Mouse (Mus musculus) forebrain, postnatal 0 days (tissue): Measurements from ENCODE around the gene Pde4d. TPM values are rescaled to one million over a fixed set of nuclear protein-coding genes. Genes with fewer than 3 reads are reported as not detected.

ENCODE experiments used
- ATAC-seq: fragments of 200-750 bp; cut with Nextera tagmentation; 2 replicates; pipeline ENCODE4 v1.8.0; 2017; ENCODE audit warnings: mild to moderate bottlenecking, moderate library complexity
- DNase-seq: peaks from one replicate; pipeline ENCODE4 v3.0.0-alpha.2; 2015
- H3K27ac ChIP-seq: fragments of 300-500 bp; sonication (generic); 2 replicates; pipeline ENCODE4 v1.5.1; 2014; ENCODE audit warnings: low read depth, mild to moderate bottlenecking, antibody characterized with exemption, low read length, moderate library complexity, mixed read lengths
- H3K27me3 ChIP-seq: fragments of 300-500 bp; sonication (generic); 2 replicates; pipeline ENCODE4 v1.6.1; 2014; ENCODE audit warnings: mild to moderate bottlenecking, low read length, mixed read lengths; ENCODE audit not compliant: insufficient read depth
- H3K36me3 ChIP-seq: fragments of 300-500 bp; sonication (generic); 2 replicates; pipeline ENCODE4 v1.6.1; 2014; ENCODE audit warnings: mild to moderate bottlenecking, moderate library complexity; ENCODE audit not compliant: insufficient read depth
- H3K4me1 ChIP-seq: fragments of 300-500 bp; sonication (generic); 2 replicates; pipeline ENCODE4 v1.6.1; 2014; ENCODE audit warnings: antibody characterized with exemption; ENCODE audit not compliant: insufficient read depth
- H3K4me2 ChIP-seq: fragments of 300-500 bp; sonication (generic); 2 replicates; pipeline ENCODE4 v1.6.1; 2014; ENCODE audit warnings: low read depth, mild to moderate bottlenecking, moderate library complexity
- H3K4me3 ChIP-seq: fragments of 300-500 bp; sonication (generic); 2 replicates; pipeline ENCODE4 v1.5.1; 2014; ENCODE audit warnings: low read depth, low read length, mixed read lengths
- H3K9ac ChIP-seq: fragments of 300-500 bp; sonication (generic); 2 replicates; pipeline ENCODE4 v1.6.1; 2014; ENCODE audit warnings: mild to moderate bottlenecking
- H3K9me3 ChIP-seq: fragments of 300-500 bp; sonication (generic); 2 replicates; pipeline ENCODE4 v1.6.1; 2016; ENCODE audit warnings: low read length
- CTCF ChIP-seq: sonication (generic); IDR thresholded peaks from 2 replicates; pipeline ENCODE4 v1.5.1; 2016; ENCODE audit warnings: antibody characterized with exemption, control low read depth, low read depth
- WGBS: fragments of 180-500 bp; shearing (Covaris S2); extraction: QIAGEN DNeasy Blood & Tissue Kit; methylation state at CpG from one replicate; pipeline ENCODE4 v1.1.7; 2014; 5-methylcytosine and 5-hydroxymethylcytosine counted together
- polyA plus RNA-seq: library from polyadenylated mRNA; unstranded; fragments of >200 nt; fragmentation: Nextera tagmentation; extraction: Ambion mirVana; gene quantifications from 2 replicates; pipeline ENCODE4 v1.2.1, GENCODE M21; 2015
- total RNA-seq: library from RNA; depleted of rRNA; stranded (reverse); fragments of >200 nt; gene quantifications from 2 replicates; pipeline ENCODE4 v1.2.3, GENCODE M21; 2014

Gene Pde4d
- total and polyA plus RNA-seq, 2 experiments from 2014 or later: 13.2 to 78.8 TPM

DNA sequence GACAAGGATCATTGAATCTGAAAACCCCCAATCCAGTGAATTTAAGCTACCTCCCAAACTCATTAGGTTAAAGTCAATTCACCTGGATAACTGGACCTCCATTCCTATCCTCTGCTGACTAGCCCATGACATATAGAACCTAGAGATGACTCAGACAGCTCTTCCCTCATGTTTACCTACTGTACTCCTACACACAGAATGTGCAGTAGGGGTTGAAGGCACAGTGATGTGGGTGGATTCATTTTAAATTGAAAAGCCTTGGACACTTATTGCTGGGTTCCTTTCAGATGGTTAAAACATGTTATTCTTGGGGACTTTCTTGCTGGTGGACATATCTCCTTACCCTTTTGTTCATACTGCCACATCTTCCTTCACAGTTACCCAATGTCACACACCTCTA is 1296.7 kb downstream of the Pde4d start:
- ATAC-seq (no peak), DNase-seq (no peak)
- no peak for TF ChIP-seq CTCF
- Histone ChIP-seq H3K36me3 (no peaks in the 10 kb centered on the region), H3K27ac (no peak overlapping the region), H3K4me1 (no peaks in the 10 kb centered on the region; the same call in 1 of the 2 replicates), H3K9ac (no peak overlapping the region), H3K27me3 (no peaks in the 10 kb centered on the region), H3K4me2 (no peak overlapping the region), H3K9me3 (no peaks in the 10 kb centered on the region), H3K4me3 (no peak overlapping the region)

DNA sequence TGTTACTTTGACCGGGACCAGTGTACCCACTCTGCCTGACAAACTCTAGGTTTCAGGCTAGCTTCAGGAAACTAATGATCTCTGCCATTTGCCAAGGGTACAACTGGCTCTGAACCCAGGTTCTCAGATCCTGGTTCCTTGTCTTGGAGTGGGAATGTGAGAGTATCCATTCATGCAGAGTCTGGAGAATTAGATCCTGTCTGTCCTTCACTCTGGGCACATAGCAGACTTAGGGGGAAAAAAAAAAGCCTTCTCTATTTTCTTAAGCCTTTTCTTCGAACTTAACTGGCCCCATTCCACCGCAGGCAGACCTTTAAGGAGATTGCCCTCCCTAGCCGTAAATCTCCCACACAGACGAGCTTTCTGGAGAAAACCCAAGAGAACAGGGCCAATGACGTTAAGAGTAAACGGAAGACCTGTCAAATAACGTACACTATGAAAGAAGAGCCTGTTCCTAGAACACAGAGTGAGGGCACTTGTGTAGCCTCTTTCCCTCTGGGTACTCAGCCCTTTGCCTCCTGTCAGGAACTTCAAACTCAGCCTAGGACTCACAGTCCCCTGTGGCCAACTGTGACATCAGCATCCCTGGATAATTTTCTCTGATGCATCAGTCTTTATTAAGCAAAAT is 1302.6 kb downstream of the Pde4d start:
- Histone ChIP-seq H3K4me1 (no peaks in the 10 kb centered on the region), H3K27ac (no peak overlapping the region), H3K36me3 (no peaks in the 10 kb centered on the region), H3K4me2 (no peak overlapping the region), H3K4me3 (no peak overlapping the region), H3K27me3 (no peaks in the 10 kb centered on the region), H3K9me3 (no peaks in the 10 kb centered on the region), H3K9ac (no peak overlapping the region)
- DNase-seq (peak; percentile 28), ATAC-seq (peak; percentile 70)
- TF ChIP-seq CTCF: no peak
- 27% methylated on average over 8 of the region's 8 CpGs for WGBS

DNA sequence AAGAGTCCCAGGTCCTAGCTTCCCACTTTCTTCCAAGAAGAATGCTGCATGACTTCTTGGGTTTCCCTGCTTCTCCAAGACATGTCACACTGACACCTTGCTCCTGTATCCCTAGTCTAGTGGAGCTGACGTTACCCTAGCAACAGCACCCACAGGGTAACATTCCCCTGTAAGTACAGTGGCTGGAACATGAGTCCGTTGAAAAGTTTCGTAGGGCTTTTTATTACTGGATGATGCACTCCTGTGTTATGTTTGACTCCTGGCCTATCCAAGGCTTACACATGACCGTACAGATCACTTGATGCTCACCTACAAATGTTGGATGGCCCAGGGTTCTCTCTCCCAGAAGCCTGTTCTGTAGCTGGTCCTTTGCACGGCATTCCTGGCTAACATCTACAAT is 1307.1 kb downstream of the Pde4d start:
- no peak for ATAC-seq
- no peak for DNase-seq
- TF ChIP-seq CTCF: no peak
- Histone ChIP-seq H3K36me3 (no peaks in the 10 kb centered on the region), H3K4me1 (no peaks in the 10 kb centered on the region), H3K4me3 (no peak overlapping the region), H3K4me2 (no peak overlapping the region), H3K27me3 (no peaks in the 10 kb centered on the region), H3K9ac (no peak overlapping the region), H3K27ac (no peak overlapping the region), H3K9me3 (no peaks in the 10 kb centered on the region)
- 89% methylated on average over 5 of the region's 5 CpGs for WGBS

DNA sequence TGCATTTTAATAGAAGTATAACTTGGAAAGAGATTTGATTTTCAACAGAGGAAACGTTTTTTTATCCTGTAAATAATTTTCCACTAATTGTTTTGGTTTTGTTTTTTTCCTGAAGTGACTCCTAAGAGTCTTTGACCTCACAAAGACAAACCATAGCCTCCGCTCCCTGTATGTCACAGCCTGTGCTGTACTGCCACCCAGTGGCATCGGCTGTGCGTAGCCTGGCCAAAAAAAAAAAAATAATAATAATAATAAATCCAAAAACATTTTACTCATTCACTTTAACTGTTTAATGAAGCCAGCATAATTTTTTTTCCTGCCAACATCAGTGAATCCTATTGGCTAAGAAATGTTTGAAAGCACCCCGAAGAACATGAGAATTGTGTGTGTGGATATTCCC is 1309.5 kb downstream of the Pde4d start:
- ATAC-seq: 0 out of 2 replicates have a peak, but pooled peaks have one; percentile 34
- TF ChIP-seq CTCF: peak; percentile 69
- H3K9ac ChIP-seq: no peak overlapping the region
- H3K27ac ChIP-seq: no peak overlapping the region
- no peak overlapping the region for H3K4me2 ChIP-seq
- no peak overlapping the region for H3K4me3 ChIP-seq
- 43% methylated on average over 5 of the region's 5 CpGs for WGBS
- no peaks in the 10 kb centered on the region for H3K4me1 ChIP-seq
- peak; percentile 43 for DNase-seq
- H3K27me3 ChIP-seq: no peaks in the 10 kb centered on the region
- H3K36me3 ChIP-seq: no peaks in the 10 kb centered on the region
- H3K9me3 ChIP-seq: no peaks in the 10 kb centered on the region

DNA sequence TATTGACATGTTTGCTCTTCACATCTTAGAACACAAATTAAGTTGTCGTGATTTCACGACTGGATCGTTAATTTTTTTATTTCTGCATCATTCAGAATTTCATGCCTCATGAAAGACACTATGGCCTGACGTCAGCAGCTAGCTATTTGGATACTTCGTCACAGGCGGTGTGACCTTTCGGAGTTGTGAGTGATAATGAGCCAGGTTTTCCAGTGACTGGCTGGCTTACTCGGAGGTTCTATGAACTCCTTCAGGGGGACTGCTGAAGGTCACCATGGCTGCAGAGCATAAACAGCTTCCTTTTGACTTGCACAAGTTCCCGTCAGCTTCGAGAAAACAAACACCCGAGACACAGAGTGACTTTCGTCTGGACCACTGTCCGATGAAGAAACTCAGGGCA is 1311.3 kb downstream of the Pde4d start:
- Histone ChIP-seq H3K4me2 (no peak overlapping the region), H3K27me3 (no peaks in the 10 kb centered on the region), H3K9ac (no peak overlapping the region), H3K4me1 (no peaks in the 10 kb centered on the region), H3K36me3 (no peaks in the 10 kb centered on the region), H3K4me3 (no peak overlapping the region), H3K9me3 (no peaks in the 10 kb centered on the region), H3K27ac (no peak overlapping the region)
- 56% methylated on average over 13 of the region's 13 CpGs for WGBS
- ATAC-seq (no peak), DNase-seq (no peak)
- TF ChIP-seq CTCF: no peak

DNA sequence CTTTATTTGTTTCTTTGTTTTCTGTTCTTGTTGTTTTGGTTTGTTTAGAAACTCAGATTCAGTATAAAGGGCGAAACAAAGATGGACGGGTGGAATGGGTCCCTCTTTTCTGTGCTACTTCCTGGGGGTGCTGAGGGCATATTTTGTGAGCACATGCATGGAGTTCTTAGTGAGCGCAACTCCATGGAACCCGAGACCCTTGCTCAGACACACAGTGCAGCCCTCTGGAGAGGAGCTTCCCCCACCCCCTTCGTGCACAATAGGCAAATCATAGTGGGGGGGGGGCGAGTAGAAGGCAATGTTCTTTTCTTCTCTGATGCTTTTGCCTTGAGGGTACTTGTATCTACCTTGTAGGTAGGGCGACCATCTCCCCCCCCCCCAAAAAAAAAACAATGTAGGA is 1325.0 kb downstream of the Pde4d start:
- ATAC-seq (no peak), DNase-seq (no peak)
- no peaks in the 10 kb centered on the region for H3K27me3 ChIP-seq
- H3K4me2 ChIP-seq: no peak overlapping the region
- no peaks in the 10 kb centered on the region for H3K9me3 ChIP-seq
- no peaks in the 10 kb centered on the region for H3K4me1 ChIP-seq
- no peak overlapping the region for H3K9ac ChIP-seq
- H3K4me3 ChIP-seq: no peak overlapping the region
- WGBS: 56% methylated on average over 7 of the region's 7 CpGs
- no peak for TF ChIP-seq CTCF
- no peak overlapping the region for H3K27ac ChIP-seq
- H3K36me3 ChIP-seq: peaks cover 5% of the 10 kb centered on the region; the same call in 1 of the 2 replicates

DNA sequence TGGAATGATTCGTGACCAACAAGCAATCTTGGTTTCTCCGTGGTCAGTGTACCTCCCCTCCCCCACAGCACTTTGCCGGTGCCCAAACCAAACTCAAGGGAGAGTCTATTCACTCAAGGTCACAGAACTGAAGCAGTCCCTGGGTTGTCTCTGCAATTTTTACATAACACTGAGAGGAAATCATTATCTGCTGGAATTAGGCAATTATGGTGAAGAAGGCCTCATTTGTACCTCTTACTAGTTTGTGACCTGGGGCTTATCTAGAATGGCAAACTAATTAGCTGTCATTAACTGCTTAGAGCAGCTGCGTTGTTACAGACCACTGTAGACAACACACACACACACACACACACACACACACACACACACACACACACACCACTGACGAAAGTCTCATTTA is 1325.4 kb downstream of the Pde4d start:
- WGBS: 13% methylated on average over 5 of the region's 5 CpGs
- DNase-seq: no peak

More for the DNA sequence above, 1325.4 kb downstream of the Pde4d start:
- ATAC-seq: no peak
- Histone ChIP-seq H3K9me3 (no peaks in the 10 kb centered on the region), H3K4me3 (no peak overlapping the region), H3K4me2 (no peak overlapping the region), H3K27ac (no peak overlapping the region), H3K4me1 (no peaks in the 10 kb centered on the region), H3K9ac (no peak overlapping the region), H3K36me3 (peaks cover 4% of the 10 kb centered on the region; the same call in 1 of the 2 replicates), H3K27me3 (no peaks in the 10 kb centered on the region)
- no peak for TF ChIP-seq CTCF
